Mouse (Mus musculus) hindbrain, embryonic 14.5 days (tissue): ENCODE results near the gene Klk8. TPM values are rescaled to one million over a fixed set of nuclear protein-coding genes. Genes with fewer than 3 reads are reported as not detected.

Experiments used
- ATAC-seq: fragments of 200-750 bp; cut with Nextera tagmentation; 2 replicates; pipeline ENCODE4 v1.8.0; 2017; ENCODE audit warnings: moderate number of reproducible peaks, mild to moderate bottlenecking, moderate TSS enrichment, moderate library complexity; ENCODE audit not compliant: low FRiP score
- DNase-seq: peaks from one replicate; pipeline ENCODE4 v3.0.0-alpha.2; 2015; ENCODE audit warnings: low spot score
- H3K27ac ChIP-seq: fragments of 300-500 bp; sonication (generic); 2 replicates; pipeline ENCODE4 v1.5.1; 2014; ENCODE audit warnings: mild to moderate bottlenecking, moderate library complexity
- H3K27me3 ChIP-seq: fragments of 300-500 bp; sonication (generic); 2 replicates; pipeline ENCODE4 v1.6.1; 2014; ENCODE audit warnings: mild to moderate bottlenecking, low read length, mixed read lengths; ENCODE audit not compliant: control insufficient read depth, insufficient read depth
- H3K36me3 ChIP-seq: fragments of 300-500 bp; sonication (generic); replicated peaks from 2 replicates; pipeline ENCODE4 v1.6.1; 2014; ENCODE audit not compliant: control insufficient read depth, insufficient read depth
- H3K4me1 ChIP-seq: fragments of 300-500 bp; sonication (generic); replicated peaks from 2 replicates; pipeline ENCODE4 v1.6.1; 2014; ENCODE audit warnings: antibody characterized with exemption, low read length, mixed read lengths; ENCODE audit not compliant: control insufficient read depth, insufficient read depth
- H3K4me2 ChIP-seq: fragments of 300-500 bp; sonication (generic); replicated peaks from 2 replicates; pipeline ENCODE4 v1.6.1; 2014; ENCODE audit warnings: mild to moderate bottlenecking, moderate library complexity
- H3K4me3 ChIP-seq: fragments of 300-500 bp; sonication (generic); replicated peaks from 2 replicates; pipeline ENCODE4 v1.5.1; 2014; ENCODE audit warnings: mild to moderate bottlenecking, low read length
- H3K9ac ChIP-seq: fragments of 300-500 bp; sonication (generic); 2 replicates; pipeline ENCODE4 v1.6.1; 2014
- H3K9me3 ChIP-seq: fragments of 300-500 bp; sonication (generic); 2 replicates; pipeline ENCODE4 v1.6.1; 2016; ENCODE audit warnings: low read length; ENCODE audit not compliant: control insufficient read depth
- WGBS: fragments of 180-500 bp; shearing (Covaris S2); extraction: QIAGEN DNeasy Blood & Tissue Kit; methylation state at CpG from one replicate; pipeline ENCODE4 v1.1.7; 2014; 5-methylcytosine and 5-hydroxymethylcytosine counted together
- polyA plus RNA-seq: library from polyadenylated mRNA; unstranded; fragments of >200 nt; fragmentation: Nextera tagmentation; extraction: Ambion mirVana; gene quantifications from 2 replicates; pipeline ENCODE4 v1.2.1, GENCODE M21; 2014

The Klk8 gene
- polyA plus RNA-seq, 1 experiment from 2014 or later: 12.1 TPM

GRCm38 (mm10) chr7:43815211-43815610 is 17.8 kb downstream of the Klk8 start:
- no peak for DNase-seq
- H3K9ac ChIP-seq: no peak overlapping the region
- no peaks in the 10 kb centered on the region for H3K9me3 ChIP-seq
- H3K27me3 ChIP-seq: no peaks in the 10 kb centered on the region
- no peak overlapping the region for H3K27ac ChIP-seq
- H3K4me3 ChIP-seq: no peak overlapping the region
- 93% methylated on average over 7 of the region's 7 CpGs for WGBS
- H3K36me3 ChIP-seq: no peaks in the 10 kb centered on the region
- ATAC-seq: no peak
- H3K4me2 ChIP-seq: no peak overlapping the region
- no peaks in the 10 kb centered on the region for H3K4me1 ChIP-seq

GRCm38 (mm10) chr7:43816746-43817145 is 19.4 kb downstream of the Klk8 start:
- H3K27ac ChIP-seq: no peak overlapping the region
- no peak for DNase-seq

GRCm38 (mm10) chr7:43821581-43821980 is 24.2 kb downstream of the Klk8 start:
- Histone ChIP-seq H3K4me1 (no peaks in the 10 kb centered on the region), H3K27me3 (no peaks in the 10 kb centered on the region), H3K4me3 (no peak overlapping the region), H3K36me3 (no peaks in the 10 kb centered on the region), H3K9ac (no peak overlapping the region), H3K4me2 (no peak overlapping the region), H3K9me3 (no peaks in the 10 kb centered on the region), H3K27ac (no peak overlapping the region)
- 95% methylated on average over 7 of the region's 7 CpGs for WGBS
- DNase-seq (no peak), ATAC-seq (no peak)

More at GRCm38 (mm10) chr7:43816746-43817145, 19.4 kb downstream of the Klk8 start:
- Histone ChIP-seq H3K4me1 (no peaks in the 10 kb centered on the region), H3K9me3 (no peaks in the 10 kb centered on the region), H3K4me2 (no peak overlapping the region), H3K9ac (no peak overlapping the region), H3K27me3 (no peaks in the 10 kb centered on the region), H3K36me3 (no peaks in the 10 kb centered on the region), H3K4me3 (no peak overlapping the region)
- no peak for ATAC-seq

- 76% methylated on average over 10 of the region's 10 CpGs for WGBS
- Histone ChIP-seq H3K9me3 (no peaks in the 10 kb centered on the region), H3K27ac (no peak within 1 kb of the TSS), H3K9ac (no peak within 1 kb of the TSS), H3K36me3 (no peaks in the 10 kb centered on the region), H3K27me3 (no peaks in the 10 kb centered on the region), H3K4me2 (no peak within 1 kb of the TSS), H3K4me1 (no peaks in the 10 kb centered on the region), H3K4me3 (no peak within 1 kb of the TSS)
- DNase-seq (no peak), ATAC-seq (no peak)
These were observed 26.8 kb downstream of the Klk8 start, which contains the start of gene Klk6 for GRCm38 (mm10) chr7:43824199-43824598. TSS of gene Klk6 (plus strand) at chr7:43824499.

- ATAC-seq: no peak
These were observed 28.7 kb downstream of the Klk8 start for GRCm38 (mm10) chr7:43826056-43826455.

GRCm38 (mm10) chr7:43827706-43828105 is 30.3 kb downstream of the Klk8 start:
- ATAC-seq: no peak
- H3K4me3 ChIP-seq: no peak overlapping the region
- H3K27me3 ChIP-seq: no peaks in the 10 kb centered on the region
- H3K9me3 ChIP-seq: no peaks in the 10 kb centered on the region
- DNase-seq: no peak
- no peaks in the 10 kb centered on the region for H3K36me3 ChIP-seq
- no peak overlapping the region for H3K4me2 ChIP-seq
- no peak overlapping the region for H3K27ac ChIP-seq
- H3K9ac ChIP-seq: no peak overlapping the region
- H3K4me1 ChIP-seq: no peaks in the 10 kb centered on the region
- WGBS: 83% methylated on average over 4 of the region's 4 CpGs

More at GRCm38 (mm10) chr7:43826056-43826455, 28.7 kb downstream of the Klk8 start:
- Histone ChIP-seq H3K36me3 (no peaks in the 10 kb centered on the region), H3K27ac (no peak overlapping the region), H3K4me1 (no peaks in the 10 kb centered on the region), H3K9ac (no peak overlapping the region), H3K27me3 (no peaks in the 10 kb centered on the region), H3K4me2 (no peak overlapping the region), H3K9me3 (no peaks in the 10 kb centered on the region), H3K4me3 (no peak overlapping the region)
- WGBS: 90% methylated on average over 5 of the region's 5 CpGs
- DNase-seq: no peak

- Histone ChIP-seq H3K9ac (no peak overlapping the region), H3K4me3 (no peak overlapping the region), H3K27ac (no peak overlapping the region), H3K9me3 (no peaks in the 10 kb centered on the region), H3K27me3 (no peaks in the 10 kb centered on the region), H3K36me3 (no peaks in the 10 kb centered on the region), H3K4me2 (no peak overlapping the region), H3K4me1 (no peaks in the 10 kb centered on the region)
- DNase-seq: no peak
- no peak for ATAC-seq
- WGBS: 91% methylated on average over 8 of the region's 8 CpGs
These were observed 31.6 kb downstream of the Klk8 start for GRCm38 (mm10) chr7:43829006-43829405.

GRCm38 (mm10) chr7:43841701-43842100 is 44.3 kb downstream of the Klk8 start, which contains the start of gene Klk5:
TSS of gene Klk5 (plus strand) at chr7:43841971.
- ATAC-seq: no peak
- 70% methylated on average over 3 of the region's 3 CpGs for WGBS
- H3K4me3 ChIP-seq: no peak within 1 kb of the TSS

GRCm38 (mm10) chr7:43843801-43844200 is 46.4 kb downstream of the Klk8 start:
- Histone ChIP-seq H3K9me3 (no peaks in the 10 kb centered on the region), H3K36me3 (no peaks in the 10 kb centered on the region), H3K4me2 (no peak overlapping the region), H3K4me1 (no peaks in the 10 kb centered on the region), H3K4me3 (no peak overlapping the region), H3K27ac (no peak overlapping the region), H3K9ac (no peak overlapping the region), H3K27me3 (no peaks in the 10 kb centered on the region)
- 88% methylated on average over 4 of the region's 4 CpGs for WGBS
- DNase-seq (no peak), ATAC-seq (no peak)

More at GRCm38 (mm10) chr7:43841701-43842100, 44.3 kb downstream of the Klk8 start, which contains the start of gene Klk5:
- Histone ChIP-seq H3K4me2 (no peak within 1 kb of the TSS), H3K9ac (no peak within 1 kb of the TSS), H3K27me3 (no peaks in the 10 kb centered on the region), H3K9me3 (no peaks in the 10 kb centered on the region), H3K4me1 (no peaks in the 10 kb centered on the region), H3K27ac (no peak within 1 kb of the TSS), H3K36me3 (no peaks in the 10 kb centered on the region)
- DNase-seq: no peak

- H3K36me3 ChIP-seq: no peaks in the 10 kb centered on the region
- ATAC-seq (no peak), DNase-seq (no peak)
- no peak overlapping the region for H3K9ac ChIP-seq
- no peaks in the 10 kb centered on the region for H3K4me1 ChIP-seq
- 87% methylated on average over 6 of the region's 6 CpGs for WGBS
- no peak overlapping the region for H3K27ac ChIP-seq
- H3K4me2 ChIP-seq: no peak overlapping the region
- no peaks in the 10 kb centered on the region for H3K27me3 ChIP-seq
- no peak overlapping the region for H3K4me3 ChIP-seq
- no peaks in the 10 kb centered on the region for H3K9me3 ChIP-seq
These were observed 54.2 kb downstream of the Klk8 start for GRCm38 (mm10) chr7:43851616-43852015.
